Mouse (Mus musculus): ENCODE results near the gene Mast3.

DNA sequence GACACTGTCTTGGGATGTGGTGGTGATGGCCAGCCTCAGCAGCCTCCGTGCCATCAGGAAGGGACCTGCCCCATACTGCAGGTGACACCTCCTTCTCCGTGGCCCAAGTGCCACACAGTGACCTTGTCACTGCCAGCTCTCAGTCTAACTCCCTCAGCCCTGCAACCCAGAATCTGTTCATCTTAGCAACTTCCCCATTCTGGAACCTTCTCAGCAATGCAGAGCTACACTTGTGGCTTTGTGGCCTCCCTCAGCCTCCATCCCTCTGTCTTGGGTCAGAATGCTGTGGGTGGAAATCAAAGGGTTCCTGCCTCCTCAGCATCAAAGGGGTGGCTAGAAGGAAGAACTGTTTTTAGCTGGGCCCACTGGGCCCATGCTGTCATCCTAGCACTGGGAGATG, 49.0 kb upstream of the Mast3 start:
- TF ChIP-seq CTCF (IDR thresholded peaks at IDR 0.05; ENCODE audit: extremely low read depth, insufficient read depth, insufficient read length, insufficient replicate concordance) (no peak), POLR2A (IDR thresholded peaks at IDR 0.05; ENCODE audit: low read depth, low read length) (no peak)

Data from spleen, adult 2 months (tissue).